Mouse (Mus musculus) cerebellum, adult (tissue): ENCODE results near the gene Pole4.
"Not testable (repeated sequence)": the region's sequence is repeated elsewhere in the genome, so short reads cannot be mapped to it uniquely, and the experiment has no call there.

Experiments
- ATAC-seq: cut with Nextera tagmentation; 2 replicates; pipeline ENCODE4 v1.9.2; 2017; ENCODE audit warnings: mild to moderate bottlenecking, moderate library complexity, mixed read lengths; ENCODE audit not compliant: insufficient number of reproducible peaks, low FRiP score, low TSS enrichment

Pole4 gene

DNA sequence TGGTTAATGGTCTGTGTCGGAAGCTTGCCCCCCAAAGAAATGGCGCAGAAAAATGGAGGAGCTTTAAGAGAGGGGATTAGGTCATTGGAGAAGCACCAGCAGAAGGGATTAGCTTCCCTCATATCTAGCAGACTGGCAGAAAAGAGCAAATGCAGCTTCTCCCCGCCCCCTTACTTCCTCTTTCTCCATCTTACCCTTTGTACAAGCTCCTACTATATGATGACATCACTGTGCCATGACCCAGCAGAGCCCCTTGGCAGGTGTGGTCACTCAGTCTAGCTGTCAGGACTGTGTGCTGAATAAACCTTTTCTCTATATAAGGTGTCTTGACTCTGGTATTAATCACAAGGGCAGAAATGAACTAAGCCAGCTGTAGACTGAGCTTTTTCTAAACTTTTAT is 10.5 kb upstream of the Pole4 start:
- ATAC-seq = no peak

DNA sequence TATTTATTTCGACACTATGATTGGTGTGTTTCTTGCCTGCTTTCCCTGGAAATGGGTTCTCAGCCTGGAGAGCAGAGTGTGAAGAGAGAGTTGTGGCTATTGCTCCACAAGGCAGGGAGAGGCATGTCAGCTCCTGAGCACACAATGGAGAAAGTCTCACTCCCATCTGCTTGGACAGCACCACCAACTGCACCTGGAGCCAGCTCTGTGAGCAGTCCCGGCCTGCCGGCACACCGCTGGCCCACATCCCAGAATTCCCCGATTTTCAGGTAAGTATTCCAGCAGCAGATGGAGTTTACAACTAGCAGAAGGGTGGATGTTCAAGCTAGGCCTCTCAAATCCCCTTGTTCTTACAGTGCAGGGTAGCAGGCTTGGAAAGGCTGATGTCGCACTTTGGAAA is 10.1 kb upstream of the Pole4 start:
- no peak for ATAC-seq

DNA sequence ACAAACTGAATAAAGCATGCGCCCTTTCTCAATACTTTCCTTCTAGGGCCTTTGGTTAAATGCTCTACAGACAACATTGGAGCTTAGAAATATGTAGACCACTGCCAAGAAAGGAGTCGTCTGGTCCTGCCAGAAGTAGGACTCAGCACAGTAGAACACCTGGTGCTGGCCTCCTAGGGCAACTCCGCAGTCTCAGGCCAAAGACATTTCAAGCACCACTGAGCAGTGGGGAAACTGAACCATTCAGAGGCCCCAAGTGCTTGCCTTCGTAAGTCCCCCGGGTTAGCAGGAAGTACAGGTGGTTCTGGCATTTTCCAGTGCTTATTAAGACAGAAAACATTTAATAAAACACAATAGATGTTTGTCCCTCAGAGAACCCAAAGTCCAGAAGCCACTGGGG is 9.7 kb upstream of the Pole4 start:
- no peak for ATAC-seq

DNA sequence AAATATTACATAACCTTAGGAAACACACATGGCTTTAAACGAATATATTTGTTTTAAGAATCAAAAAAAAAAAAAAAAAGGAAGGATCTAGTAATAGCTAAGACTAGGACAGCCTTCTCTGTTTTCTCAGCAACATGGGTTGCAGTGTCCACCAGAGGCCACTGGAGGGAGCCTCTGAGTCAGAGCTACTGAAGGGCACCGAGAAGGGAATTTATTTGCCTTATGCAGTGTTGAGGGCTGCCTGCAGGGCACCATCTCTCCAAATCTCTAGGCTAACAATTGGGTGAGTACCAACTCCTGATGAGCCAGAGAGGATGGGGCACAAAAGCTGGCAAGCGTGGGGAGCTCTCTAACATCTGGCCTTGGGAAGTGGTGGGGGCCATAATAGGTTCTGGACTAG is 9.1 kb upstream of the Pole4 start:
- ATAC-seq = peak; percentile 54; the same call in 1 of the 2 replicates

DNA sequence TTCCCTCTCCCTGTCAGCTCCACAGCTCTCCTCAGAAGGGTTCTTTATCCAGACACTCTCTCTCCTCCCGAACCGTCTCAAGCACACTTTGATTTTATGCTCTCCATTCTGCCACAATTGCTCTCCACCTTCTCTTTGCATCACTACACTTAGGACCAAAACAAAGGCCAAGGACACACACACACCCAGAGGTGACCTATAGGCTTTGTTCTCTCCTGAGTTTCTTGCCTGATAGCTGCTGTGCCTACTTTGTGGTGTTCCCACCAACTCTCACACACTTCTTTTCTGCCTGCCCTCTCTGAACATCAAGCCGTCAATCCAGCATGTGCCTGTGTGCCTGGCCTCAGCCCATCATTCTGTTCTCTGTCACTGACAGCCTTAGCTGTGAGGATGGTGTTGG is 2.6 kb upstream of the Pole4 start:
- no peak for ATAC-seq

DNA sequence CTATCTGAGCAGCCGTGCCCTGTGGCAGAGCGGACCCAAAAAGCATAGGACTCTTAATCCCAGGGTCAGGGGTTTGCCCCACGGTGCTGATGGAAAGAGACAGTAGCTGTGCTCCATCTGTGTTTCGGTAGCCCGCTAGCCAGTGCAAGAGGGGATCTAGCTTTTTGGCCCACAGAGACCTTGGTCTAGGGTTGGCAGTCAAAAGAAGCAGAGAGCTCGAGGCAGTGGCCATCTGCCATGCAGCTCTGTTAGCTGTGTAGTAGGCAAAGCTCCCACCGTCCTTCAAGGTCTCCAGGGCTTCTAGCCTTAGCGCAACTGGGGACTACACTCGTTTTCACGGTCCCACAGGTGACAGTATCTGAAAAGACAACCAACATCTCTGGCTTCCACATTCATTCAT is 2.1 kb upstream of the Pole4 start:
- ATAC-seq = no peak

DNA sequence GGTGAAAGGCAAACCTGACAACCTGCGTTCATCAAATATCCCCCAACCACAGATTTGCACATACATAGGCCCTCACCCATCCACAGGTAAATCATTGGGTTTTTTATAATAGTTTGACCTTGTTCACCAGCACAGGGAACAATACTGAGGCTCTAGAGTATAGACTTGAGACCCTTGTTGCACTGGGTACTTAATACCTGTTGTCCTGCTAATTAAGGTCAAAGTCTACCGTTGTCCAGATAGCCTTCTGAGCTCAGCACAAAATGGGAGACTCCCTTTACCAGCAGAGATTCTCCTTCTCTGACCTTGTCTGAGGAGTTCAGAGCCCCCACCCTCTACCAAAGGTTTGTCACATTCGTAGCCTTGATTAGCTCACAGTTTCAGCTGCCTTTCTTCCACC is 1.5 kb downstream of the Pole4 start:
- ATAC-seq = no peak

DNA sequence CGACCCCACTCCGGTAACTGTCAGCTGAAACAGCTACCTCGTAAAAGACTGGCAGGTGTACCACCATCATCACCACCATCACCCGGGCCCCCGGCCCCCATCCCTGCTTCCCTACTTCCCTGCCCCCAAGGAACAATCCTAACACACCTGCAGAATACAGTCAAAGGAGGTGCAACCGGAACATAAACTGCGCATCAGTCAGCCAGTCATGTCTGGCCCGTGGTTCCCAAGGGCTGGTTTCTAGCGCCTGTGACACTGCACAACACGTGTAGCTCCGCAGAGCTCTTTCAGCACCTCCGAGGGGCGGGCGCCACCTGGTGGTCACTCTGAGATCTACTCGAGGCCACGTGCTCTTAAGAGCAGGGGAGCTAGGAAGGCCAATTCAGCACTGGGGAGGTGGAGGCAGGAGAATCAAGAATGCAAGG is 2.6 kb downstream of the Pole4 start:
- peak; percentile 80 for ATAC-seq

DNA sequence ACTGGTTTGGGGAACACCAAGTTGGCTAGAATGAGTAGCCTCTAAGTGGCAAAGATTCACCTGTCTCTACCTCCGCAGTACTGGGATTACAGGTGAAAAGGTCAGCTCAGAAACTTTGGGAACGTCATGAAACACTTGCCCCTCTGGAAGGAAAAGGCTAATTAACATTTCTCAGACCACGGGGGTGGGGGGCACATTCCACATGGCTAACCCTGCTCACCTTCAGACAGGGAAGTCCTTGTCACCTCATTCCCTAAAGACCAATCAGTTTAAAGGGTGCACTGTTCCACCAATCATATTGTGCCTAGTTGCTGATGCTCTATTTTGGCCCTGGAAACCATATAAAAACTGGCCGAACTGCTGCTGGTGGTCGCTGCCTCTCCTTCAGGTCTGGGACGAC is 3.9 kb downstream of the Pole4 start:
- ATAC-seq = no peak

DNA sequence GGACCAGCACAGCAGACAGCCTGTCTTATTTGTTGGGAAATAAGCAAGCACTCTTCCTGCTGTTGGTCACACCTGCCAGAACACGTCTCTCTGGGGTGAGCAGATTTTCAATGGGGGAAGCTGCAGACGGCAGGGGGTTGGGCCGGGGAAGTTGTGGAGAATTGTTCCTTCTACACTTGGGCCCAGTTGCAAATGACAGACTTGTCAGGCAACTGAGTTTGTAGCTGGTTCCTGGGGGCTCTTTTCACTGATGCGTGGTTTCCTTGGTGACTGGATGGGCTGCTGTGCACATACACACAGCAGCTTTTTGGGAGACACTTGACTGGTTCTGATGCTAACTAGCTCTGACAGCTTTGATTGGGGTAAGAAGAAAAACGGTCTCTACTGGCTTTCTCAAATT is 5.3 kb downstream of the Pole4 start:
- no peak for ATAC-seq

DNA sequence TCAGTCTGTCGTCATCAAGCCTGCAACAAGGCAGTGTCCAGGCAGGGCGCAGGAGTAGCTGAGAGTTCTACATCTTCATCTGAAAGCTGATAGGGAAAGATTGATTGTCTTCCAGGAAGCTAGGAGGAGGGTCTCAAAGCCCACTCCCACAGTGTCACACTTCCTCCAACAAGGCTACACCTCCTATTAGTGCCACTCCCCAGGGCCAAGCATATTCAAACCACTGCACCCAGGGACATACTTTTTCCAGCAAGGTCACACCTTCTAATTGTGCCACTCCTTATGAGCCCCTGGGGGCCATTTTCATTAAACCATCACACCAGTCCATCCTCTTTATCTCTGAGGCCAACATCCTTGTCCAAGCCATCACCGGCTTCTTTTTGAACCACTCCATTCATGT is 8.4 kb downstream of the Pole4 start:
- ATAC-seq = no peak

DNA sequence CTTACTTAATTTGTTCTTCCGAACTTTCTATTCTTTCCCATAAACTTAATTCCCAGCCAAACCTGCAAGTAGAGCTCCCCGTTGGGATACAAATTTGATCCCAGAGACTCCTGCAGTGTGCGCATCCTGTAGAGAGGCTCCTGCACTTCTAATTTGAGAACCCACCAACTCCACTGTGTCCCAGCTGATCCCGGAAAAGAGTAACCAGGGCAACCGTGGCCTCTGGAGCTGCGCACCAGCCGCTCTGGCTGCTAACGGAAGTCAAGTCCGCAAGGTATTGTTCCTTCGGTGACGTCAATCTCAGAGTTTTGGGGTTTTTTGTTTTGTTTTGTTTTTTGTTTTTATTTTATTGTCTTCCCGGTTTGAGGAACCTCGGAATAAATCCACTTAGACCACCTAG is 10.5 kb downstream of the Pole4 start:
- ATAC-seq = no peak

DNA sequence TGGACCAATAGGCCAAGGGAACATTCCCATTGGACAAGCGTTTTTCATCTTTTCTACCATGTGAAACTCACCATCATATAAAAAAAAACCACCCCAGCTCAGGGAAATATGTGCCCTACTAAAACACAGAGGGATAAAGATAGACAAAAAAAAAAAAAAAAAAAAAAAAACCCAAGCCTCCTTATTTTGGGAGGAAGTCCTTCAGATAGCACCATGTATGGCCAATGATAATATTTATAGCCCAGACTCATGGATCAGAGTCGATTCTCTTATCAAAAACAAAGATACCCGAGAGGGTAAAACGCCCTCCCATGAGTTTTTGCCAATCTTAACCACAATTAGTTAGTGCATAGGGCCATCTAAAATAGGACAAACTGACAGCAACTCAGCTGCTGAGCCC is 15.7 kb downstream of the Pole4 start:
- ATAC-seq = no peak

DNA sequence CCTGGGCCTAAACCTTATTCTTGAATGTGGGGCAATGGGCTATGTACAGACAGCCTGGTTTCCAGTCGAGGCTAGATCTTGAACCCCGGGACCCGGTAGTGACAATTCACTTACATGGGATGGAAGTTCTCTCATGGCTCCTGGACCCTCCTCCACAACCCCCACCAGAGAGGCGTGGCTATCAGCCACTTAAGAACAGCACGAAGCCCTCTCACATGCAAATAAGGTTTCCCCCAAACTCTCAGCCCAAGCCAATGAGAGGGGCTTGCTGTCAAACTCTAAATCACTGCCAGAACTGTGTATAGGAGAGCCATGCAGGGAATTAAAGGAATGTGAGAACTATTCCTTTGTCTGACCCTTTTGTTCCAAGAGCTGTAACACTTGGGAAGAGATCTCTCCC is 16.6 kb downstream of the Pole4 start:
- not testable (repeated sequence) for ATAC-seq

DNA sequence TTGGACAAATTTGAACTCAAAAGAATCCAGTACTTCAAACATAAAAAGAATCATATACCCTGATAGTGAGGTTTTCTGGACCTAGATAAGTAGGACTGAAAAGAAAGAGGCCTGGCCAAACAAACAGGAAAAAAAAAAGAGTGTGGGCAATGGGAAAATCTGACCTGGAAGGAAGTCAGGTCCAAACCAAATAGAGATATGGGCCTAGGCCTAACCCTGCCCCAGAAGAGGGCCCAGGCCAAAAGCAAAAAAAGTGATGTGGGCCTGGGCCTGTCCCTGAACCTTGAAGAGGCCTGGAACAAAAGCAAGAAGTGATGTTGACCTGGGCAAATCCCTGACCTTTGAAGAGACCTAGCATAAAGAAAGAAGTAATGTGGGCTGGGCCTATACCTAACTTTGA is 21.0 kb downstream of the Pole4 start:
- no peak for ATAC-seq

DNA sequence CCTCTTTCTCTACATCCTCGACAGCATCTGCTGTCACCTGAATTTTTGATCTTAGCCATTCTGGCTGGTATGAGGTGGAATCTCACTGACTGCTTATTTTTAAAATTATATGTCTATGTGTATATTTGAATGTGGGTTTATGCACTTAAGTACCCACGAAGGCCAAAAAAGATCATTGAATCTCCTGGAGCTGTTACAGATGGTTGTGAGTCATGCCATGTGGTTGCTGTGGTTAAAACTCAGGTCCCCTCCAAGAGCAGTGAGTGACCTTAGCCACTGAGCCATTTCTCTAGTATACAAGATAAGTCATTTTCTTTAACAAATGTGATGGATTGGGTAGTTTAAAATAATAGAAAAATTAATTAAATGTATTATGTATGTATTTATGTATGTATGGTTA is 25.9 kb downstream of the Pole4 start:
- ATAC-seq = not testable (repeated sequence)

DNA sequence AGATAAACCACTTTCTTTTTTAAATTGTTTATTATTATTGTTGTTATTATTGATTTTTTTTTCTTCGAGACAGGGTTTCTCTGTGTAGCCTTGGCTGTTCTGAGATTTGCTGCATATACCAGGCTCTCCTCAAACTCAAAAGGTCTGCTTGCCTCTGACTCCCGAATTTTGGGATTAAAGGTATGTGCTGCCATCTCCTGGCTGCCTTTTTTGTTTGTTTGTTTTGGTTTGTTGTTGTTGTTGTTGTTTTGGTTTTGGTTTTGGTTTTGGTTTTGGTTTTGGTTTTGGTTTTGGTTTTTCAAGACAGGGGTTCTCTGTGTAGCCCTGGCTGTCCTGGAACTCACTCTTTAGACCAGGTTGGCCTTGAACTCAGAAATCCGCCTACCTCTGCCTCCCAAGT is 27.5 kb downstream of the Pole4 start:
- not testable (repeated sequence) for ATAC-seq

DNA sequence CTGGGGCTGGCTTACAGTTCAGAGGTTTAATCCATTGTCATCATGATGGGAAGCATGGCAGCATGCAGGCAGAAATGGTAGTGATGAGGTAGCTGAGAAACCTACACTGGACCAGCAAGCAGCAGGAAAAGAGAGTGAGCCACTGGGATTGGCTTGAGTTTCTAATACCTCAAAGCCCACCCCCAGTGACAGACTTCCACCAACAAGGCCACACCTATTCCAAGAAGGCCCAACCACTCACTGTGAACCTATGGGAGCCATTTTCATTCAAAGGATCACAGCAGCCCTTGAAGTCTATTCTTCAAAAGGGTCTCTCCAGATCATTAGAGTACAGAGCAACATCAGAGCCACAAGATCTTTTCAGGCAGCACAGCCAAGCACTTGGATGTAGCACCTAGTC is 38.7 kb downstream of the Pole4 start:
- ATAC-seq = no peak

DNA sequence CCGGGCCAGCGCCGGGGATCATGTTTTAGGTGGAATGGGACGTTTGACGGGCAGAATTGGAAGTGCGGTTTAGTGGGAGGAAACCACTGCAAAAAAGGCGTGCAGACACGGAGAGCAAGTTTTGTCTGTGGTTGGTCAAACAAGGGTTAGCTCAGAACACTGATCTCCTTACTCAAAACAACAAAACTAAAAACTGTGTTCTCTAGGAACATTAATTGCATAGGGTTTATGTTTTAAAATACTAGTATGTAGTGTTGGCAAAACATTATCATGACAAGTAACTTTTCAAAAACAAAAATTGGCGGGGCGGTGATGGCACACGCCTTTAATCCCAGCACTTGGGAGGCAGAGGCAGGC is 52.0 kb downstream of the Pole4 start:
- ATAC-seq = no peak

DNA sequence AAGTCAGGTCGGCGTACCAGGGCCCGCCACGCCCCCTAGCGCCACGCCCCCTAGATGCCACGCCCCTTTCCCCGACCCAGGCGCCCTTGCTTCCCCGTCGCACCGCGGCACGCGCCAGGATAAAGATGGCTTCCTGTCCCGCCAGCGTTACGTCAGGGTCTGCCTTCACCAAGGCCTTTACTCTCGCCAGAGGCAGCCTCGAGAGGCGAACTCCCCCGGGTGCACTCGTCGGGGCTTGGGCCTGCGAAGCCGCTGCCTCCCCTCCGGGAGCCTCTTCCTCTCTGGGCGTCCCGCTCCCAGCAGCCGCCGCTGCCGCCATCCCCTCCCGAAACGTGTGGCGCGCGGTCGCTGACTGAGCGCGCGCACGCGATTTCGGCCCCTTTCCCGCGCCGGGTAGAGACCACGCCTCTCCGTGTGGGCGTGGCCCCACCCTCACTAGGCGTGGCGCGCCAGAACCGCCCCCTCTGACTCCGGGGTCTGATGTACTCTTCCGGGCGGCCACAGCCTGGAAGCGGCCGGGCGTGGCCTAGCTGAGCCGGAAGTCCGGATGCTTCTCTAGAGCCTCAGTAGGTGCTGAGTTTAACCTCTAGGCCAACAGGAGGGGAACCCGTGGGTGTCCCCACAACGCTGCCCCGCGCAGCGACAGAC is 52.5 kb downstream of the Pole4 start:
- peak; percentile 94 for ATAC-seq

DNA sequence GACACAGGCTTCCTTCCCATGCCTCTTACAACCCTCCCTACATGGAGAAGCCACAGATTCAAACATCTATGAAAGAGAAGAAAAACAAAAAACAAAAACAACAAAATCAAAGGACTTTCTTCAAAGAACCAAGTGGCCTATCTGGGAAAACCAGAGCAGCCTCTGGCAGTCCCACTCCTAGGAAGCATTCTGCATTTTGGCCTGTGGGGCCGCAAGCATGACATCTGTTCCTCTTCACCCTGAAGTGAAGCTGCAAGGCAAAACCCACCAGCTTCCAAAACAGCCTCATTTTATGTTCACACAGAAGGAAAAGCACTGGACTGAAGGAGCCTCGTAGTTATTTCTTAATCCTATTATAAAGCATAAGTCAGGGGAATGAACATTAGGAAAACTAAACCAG is 56.1 kb downstream of the Pole4 start:
- ATAC-seq = no peak

DNA sequence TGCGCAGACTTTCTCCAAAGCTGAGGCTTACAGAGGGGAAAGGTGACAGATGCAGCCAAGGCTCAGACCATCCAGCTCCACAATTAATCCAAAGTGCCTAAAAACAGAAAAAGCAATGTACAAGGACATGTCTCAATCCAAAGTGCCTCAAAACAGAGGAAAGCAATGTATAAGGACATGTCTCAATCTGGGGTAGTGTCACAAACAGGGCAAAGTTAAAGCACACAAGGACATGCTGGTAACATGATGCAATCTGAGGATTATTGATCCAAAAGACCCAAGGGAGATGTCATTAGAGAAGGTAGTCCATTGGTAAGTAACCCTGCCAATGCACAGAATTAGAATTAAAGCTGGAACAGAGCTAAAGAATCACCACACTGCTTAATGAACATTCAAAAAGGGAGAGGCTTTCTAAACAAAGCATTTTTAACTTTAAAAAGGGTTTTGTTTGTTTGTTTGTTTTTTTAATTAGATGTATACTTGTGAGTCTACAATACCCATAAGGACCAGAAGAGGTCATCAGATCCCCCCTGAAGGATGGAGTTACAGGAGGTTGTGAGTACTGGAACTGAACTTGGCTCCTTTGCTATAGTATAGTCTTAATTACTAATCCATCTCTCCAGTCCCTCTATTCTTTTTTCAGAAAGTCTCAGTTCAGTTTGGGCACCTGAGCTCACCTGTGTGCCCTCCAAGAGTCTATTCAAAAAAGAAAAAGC is 57.1 kb downstream of the Pole4 start:
- no peak for ATAC-seq
